Mouse (Mus musculus): Measurements from ENCODE around the gene Arhgap27. TPM values are rescaled to one million over a fixed set of nuclear protein-coding genes. Genes with fewer than 3 reads are reported as not detected.

Gene Arhgap27
- polyA plus RNA-seq, 1 experiment from 2014 or later = 1.5 TPM

DNA sequence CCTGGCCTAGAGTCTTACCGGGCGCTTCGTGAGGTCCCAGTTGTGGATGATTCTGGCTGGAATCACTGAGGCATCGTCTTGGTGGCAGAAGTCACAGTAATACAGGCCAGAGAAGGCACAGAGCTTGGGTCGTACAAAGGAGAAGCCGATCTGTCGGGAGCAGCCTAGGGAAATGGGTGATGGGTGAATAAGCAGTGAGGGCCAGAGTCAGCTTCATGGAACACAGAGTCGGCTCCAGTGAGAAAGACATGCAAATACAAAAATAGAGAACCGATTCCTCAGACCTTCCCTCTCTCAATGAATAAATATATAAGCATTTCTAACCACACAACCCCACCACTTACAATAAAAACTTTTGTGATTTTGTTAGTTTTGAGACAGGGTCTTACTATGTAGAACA is 10.4 kb upstream of the Arhgap27 start:
- no peaks in the 10 kb centered on the region for H3K9me3 ChIP-seq (replicated peaks; ENCODE audit: control insufficient read depth, low read length)
- no peak overlapping the region for H3K27ac ChIP-seq (ENCODE audit: low read depth, low read length)
- no peak overlapping the region for H3K4me2 ChIP-seq (ENCODE audit: low read length)
- ATAC-seq (no peak), DNase-seq (ENCODE audit: low spot score) (no peak)
- WGBS = 96% methylated on average over 9 of the region's 9 CpGs
- no peaks in the 10 kb centered on the region for H3K4me1 ChIP-seq (ENCODE audit: control insufficient read depth, insufficient read depth, low read length)
- H3K4me3 ChIP-seq (ENCODE audit: low read depth, low read length) = no peak overlapping the region
- H3K27me3 ChIP-seq (replicated peaks; ENCODE audit: control insufficient read depth, insufficient read depth, low read length) = no peaks in the 10 kb centered on the region
- no peak overlapping the region for H3K9ac ChIP-seq (ENCODE audit: low read length)
- H3K36me3 ChIP-seq (ENCODE audit: control insufficient read depth, insufficient read depth, low read length) = peaks cover 71% of the 10 kb centered on the region

GRCm38 (mm10) chr11:103372561-103372960 is 9.1 kb upstream of the Arhgap27 start:
- Histone ChIP-seq H3K9ac (ENCODE audit: low read length) (no peak overlapping the region), H3K9me3 (replicated peaks; ENCODE audit: control insufficient read depth, low read length) (no peaks in the 10 kb centered on the region), H3K27me3 (replicated peaks; ENCODE audit: control insufficient read depth, insufficient read depth, low read length) (no peaks in the 10 kb centered on the region), H3K4me1 (ENCODE audit: control insufficient read depth, insufficient read depth, low read length) (no peaks in the 10 kb centered on the region), H3K36me3 (ENCODE audit: control insufficient read depth, insufficient read depth, low read length) (peaks cover 69% of the 10 kb centered on the region), H3K4me3 (ENCODE audit: low read depth, low read length) (no peak overlapping the region), H3K27ac (ENCODE audit: low read depth, low read length) (no peak overlapping the region), H3K4me2 (ENCODE audit: low read length) (no peak overlapping the region)
- no peak for DNase-seq (ENCODE audit: low spot score)
- 94% methylated on average over 4 of the region's 4 CpGs for WGBS
- no peak for ATAC-seq

GRCm38 (mm10) chr11:103372068-103372467 is 8.6 kb upstream of the Arhgap27 start:
- Histone ChIP-seq H3K4me3 (ENCODE audit: low read depth, low read length) (no peak overlapping the region), H3K27ac (ENCODE audit: low read depth, low read length) (no peak overlapping the region), H3K9ac (ENCODE audit: low read length) (no peak overlapping the region), H3K27me3 (replicated peaks; ENCODE audit: control insufficient read depth, insufficient read depth, low read length) (no peaks in the 10 kb centered on the region), H3K4me1 (ENCODE audit: control insufficient read depth, insufficient read depth, low read length) (no peaks in the 10 kb centered on the region), H3K4me2 (ENCODE audit: low read length) (no peak overlapping the region), H3K9me3 (replicated peaks; ENCODE audit: control insufficient read depth, low read length) (no peaks in the 10 kb centered on the region), H3K36me3 (ENCODE audit: control insufficient read depth, insufficient read depth, low read length) (peaks cover 69% of the 10 kb centered on the region)
- 75% methylated on average over 3 of the region's 3 CpGs for WGBS
- no peak for DNase-seq (ENCODE audit: low spot score)
- no peak for ATAC-seq

GRCm38 (mm10) chr11:103371222-103371539 is 7.7 kb upstream of the Arhgap27 start:
- H3K36me3 ChIP-seq (ENCODE audit: control insufficient read depth, insufficient read depth, low read length) = peaks cover 67% of the 10 kb centered on the region
- no peak for DNase-seq (ENCODE audit: low spot score)
- no peak overlapping the region for H3K4me2 ChIP-seq (ENCODE audit: low read length)
- H3K9ac ChIP-seq (ENCODE audit: low read length) = no peak overlapping the region
- no peak overlapping the region for H3K4me3 ChIP-seq (ENCODE audit: low read depth, low read length)
- no peak for ATAC-seq
- H3K9me3 ChIP-seq (replicated peaks; ENCODE audit: control insufficient read depth, low read length) = no peaks in the 10 kb centered on the region
- WGBS = 76% methylated on average over 3 of the region's 3 CpGs
- no peak overlapping the region for H3K27ac ChIP-seq (ENCODE audit: low read depth, low read length)
- 0 out of 2 replicates have a peak, but pooled peaks cover under 1% of the 10 kb centered on the region for H3K27me3 ChIP-seq (replicated peaks; ENCODE audit: control insufficient read depth, insufficient read depth, low read length)
- no peaks in the 10 kb centered on the region for H3K4me1 ChIP-seq (ENCODE audit: control insufficient read depth, insufficient read depth, low read length)

GRCm38 (mm10) chr11:103370397-103371221 is 7.1 kb upstream of the Arhgap27 start:
- Histone ChIP-seq H3K27me3 (replicated peaks; ENCODE audit: control insufficient read depth, insufficient read depth, low read length) (0 out of 2 replicates have a peak, but pooled peaks cover 6% of the 10 kb centered on the region), H3K9ac (ENCODE audit: low read length) (no peak overlapping the region), H3K4me1 (ENCODE audit: control insufficient read depth, insufficient read depth, low read length) (no peaks in the 10 kb centered on the region), H3K36me3 (ENCODE audit: control insufficient read depth, insufficient read depth, low read length) (peaks cover 67% of the 10 kb centered on the region), H3K9me3 (replicated peaks; ENCODE audit: control insufficient read depth, low read length) (no peaks in the 10 kb centered on the region), H3K4me2 (ENCODE audit: low read length) (no peak overlapping the region), H3K4me3 (ENCODE audit: low read depth, low read length) (no peak overlapping the region), H3K27ac (ENCODE audit: low read depth, low read length) (no peak overlapping the region)
- DNase-seq (ENCODE audit: low spot score) (no peak), ATAC-seq (no peak)
- 93% methylated on average over 9 of the region's 9 CpGs for WGBS

- 92% methylated on average over 4 of the region's 4 CpGs for WGBS
- DNase-seq (ENCODE audit: low spot score) = no peak
Measured at GRCm38 (mm10) chr11:103365530-103365929, 2.0 kb upstream of the Arhgap27 start.

DNA sequence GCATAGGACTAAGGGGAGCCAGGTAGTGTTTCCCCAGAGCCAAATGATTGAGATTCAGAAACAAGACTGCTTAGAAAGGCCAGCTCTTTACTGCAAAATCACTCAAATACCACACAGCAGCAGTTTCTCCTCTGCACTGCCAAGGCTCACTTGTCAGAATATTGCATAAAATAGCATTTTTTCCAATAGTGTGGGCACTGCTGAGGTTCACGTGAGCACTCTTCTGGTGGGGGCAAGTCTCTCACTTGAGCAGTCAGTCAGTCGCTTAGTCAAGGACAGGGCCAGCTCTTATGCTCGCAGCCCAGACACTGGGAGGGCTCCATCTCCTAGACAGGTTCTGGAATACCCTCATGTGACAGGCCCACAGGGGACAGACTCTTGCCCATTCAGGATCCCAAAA is 1.5 kb upstream of the Arhgap27 start:
- no peak overlapping the region for H3K9ac ChIP-seq (ENCODE audit: low read length)
- H3K9me3 ChIP-seq (replicated peaks; ENCODE audit: control insufficient read depth, low read length) = no peaks in the 10 kb centered on the region
- H3K4me1 ChIP-seq (ENCODE audit: control insufficient read depth, insufficient read depth, low read length) = peaks cover 8% of the 10 kb centered on the region
- no peak overlapping the region for H3K4me2 ChIP-seq (ENCODE audit: low read length)
- H3K36me3 ChIP-seq (ENCODE audit: control insufficient read depth, insufficient read depth, low read length) = peaks cover 27% of the 10 kb centered on the region
- H3K27ac ChIP-seq (ENCODE audit: low read depth, low read length) = no peak overlapping the region
- H3K4me3 ChIP-seq (ENCODE audit: low read depth, low read length) = no peak overlapping the region
- DNase-seq (ENCODE audit: low spot score) (no peak), ATAC-seq (no peak)
- 77% methylated on average over 3 of the region's 3 CpGs for WGBS
- H3K27me3 ChIP-seq (replicated peaks; ENCODE audit: control insufficient read depth, insufficient read depth, low read length) = peaks cover 51% of the 10 kb centered on the region

More at GRCm38 (mm10) chr11:103365530-103365929, 2.0 kb upstream of the Arhgap27 start:
- peaks cover 31% of the 10 kb centered on the region for H3K36me3 ChIP-seq (ENCODE audit: control insufficient read depth, insufficient read depth, low read length)
- peaks cover 47% of the 10 kb centered on the region for H3K27me3 ChIP-seq (replicated peaks; ENCODE audit: control insufficient read depth, insufficient read depth, low read length)
- H3K9ac ChIP-seq (ENCODE audit: low read length) = no peak overlapping the region
- no peak overlapping the region for H3K4me2 ChIP-seq (ENCODE audit: low read length)
- H3K4me3 ChIP-seq (ENCODE audit: low read depth, low read length) = no peak overlapping the region
- no peak overlapping the region for H3K27ac ChIP-seq (ENCODE audit: low read depth, low read length)
- H3K4me1 ChIP-seq (ENCODE audit: control insufficient read depth, insufficient read depth, low read length) = peaks cover 7% of the 10 kb centered on the region
- H3K9me3 ChIP-seq (replicated peaks; ENCODE audit: control insufficient read depth, low read length) = no peaks in the 10 kb centered on the region
- ATAC-seq = no peak

GRCm38 (mm10) chr11:103364335-103364734 is 843 bp upstream of the Arhgap27 start:
- no peak overlapping the region for H3K9ac ChIP-seq (ENCODE audit: low read length)
- no peak for DNase-seq (ENCODE audit: low spot score)
- WGBS = 27% methylated on average over 5 of the region's 5 CpGs
- no peak for ATAC-seq
- H3K4me3 ChIP-seq (ENCODE audit: low read depth, low read length) = no peak overlapping the region
- peaks cover 22% of the 10 kb centered on the region; the same call in 1 of the 2 replicates for H3K36me3 ChIP-seq (ENCODE audit: control insufficient read depth, insufficient read depth, low read length)
- H3K4me1 ChIP-seq (ENCODE audit: control insufficient read depth, insufficient read depth, low read length) = peaks cover 9% of the 10 kb centered on the region
- no peak overlapping the region for H3K27ac ChIP-seq (ENCODE audit: low read depth, low read length)
- peaks cover 57% of the 10 kb centered on the region for H3K27me3 ChIP-seq (replicated peaks; ENCODE audit: control insufficient read depth, insufficient read depth, low read length)
- H3K9me3 ChIP-seq (replicated peaks; ENCODE audit: control insufficient read depth, low read length) = no peaks in the 10 kb centered on the region
- no peak overlapping the region for H3K4me2 ChIP-seq (ENCODE audit: low read length)

DNA sequence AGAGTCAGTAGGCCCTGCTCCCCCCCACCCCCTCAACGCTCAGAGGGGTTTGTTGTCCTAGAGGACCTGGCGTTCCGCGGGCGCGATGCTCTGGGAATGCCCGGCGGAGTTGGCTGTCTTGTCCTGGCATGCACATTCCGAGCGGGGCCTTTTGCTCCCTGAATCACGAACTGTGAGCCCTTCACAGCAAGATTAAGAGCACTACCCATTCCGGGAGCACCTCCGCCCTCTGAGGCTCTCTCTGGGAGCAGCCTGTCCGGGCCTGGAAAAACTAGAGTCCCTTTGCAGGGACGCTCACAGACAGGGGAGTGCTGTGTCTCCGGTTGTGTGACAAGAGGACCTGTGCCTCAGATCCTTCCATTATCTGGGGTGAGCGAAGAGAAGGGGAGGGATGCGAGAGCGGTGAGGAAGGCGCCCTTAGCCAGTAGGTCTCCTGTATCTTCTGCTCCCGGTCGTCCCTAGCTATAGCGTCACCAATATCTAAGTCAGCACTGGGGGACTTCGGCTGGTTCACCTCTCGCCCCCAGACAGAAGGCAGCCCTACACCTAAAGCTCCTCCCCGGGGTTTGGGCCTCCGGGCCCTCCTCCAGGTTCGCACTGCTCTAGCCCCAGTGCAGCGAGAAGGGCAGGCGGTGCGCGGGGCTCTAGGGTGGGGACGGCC is 841 bp downstream of the Arhgap27 start:
- DNase-seq (ENCODE audit: low spot score) = no peak

More for the DNA sequence above, 841 bp downstream of the Arhgap27 start:
- Histone ChIP-seq H3K36me3 (ENCODE audit: control insufficient read depth, insufficient read depth, low read length) (0 out of 2 replicates have a peak, but pooled peaks cover 16% of the 10 kb centered on the region), H3K4me1 (ENCODE audit: control insufficient read depth, insufficient read depth, low read length) (peaks cover 9% of the 10 kb centered on the region), H3K4me2 (ENCODE audit: low read length) (peak overlapping the region; percentile 51), H3K9ac (ENCODE audit: low read length) (peak overlapping the region; percentile 40; the same call in 1 of the 2 replicates), H3K27me3 (replicated peaks; ENCODE audit: control insufficient read depth, insufficient read depth, low read length) (peaks cover 61% of the 10 kb centered on the region), H3K4me3 (ENCODE audit: low read depth, low read length) (peak overlapping the region; percentile 23), H3K9me3 (replicated peaks; ENCODE audit: control insufficient read depth, low read length) (no peaks in the 10 kb centered on the region), H3K27ac (ENCODE audit: low read depth, low read length) (peak overlapping the region; percentile 44; the same call in 1 of the 2 replicates)
- no peak for ATAC-seq
- under 1% methylated on average over 31 of the region's 33 CpGs for WGBS
